Mouse (Mus musculus): ENCODE results near the gene Trnp1.

GRCm38 (mm10) chr4:133511050-133511449 is 12.7 kb upstream of the Trnp1 start:
- TF ChIP-seq CTCF (IDR thresholded peaks at IDR 0.05; ENCODE audit: insufficient read depth, low read depth, low read length) = no peak
- no peak for TF ChIP-seq POLR2A (IDR thresholded peaks at IDR 0.05; ENCODE audit: insufficient read depth, low read depth, low read length)

Measured in olfactory bulb, adult 2 months (tissue).